Mouse (Mus musculus) thymus, postnatal 36 days (tissue): ENCODE measurements at regions not wholly inside any gene's neighbourhood (a gene's known extent, or its start where the extent isn't known, plus 50 kb on each side); places are given as distances from the start of the nearest gene placed in this dataset.

Experiments
- DNase-seq, 2 experiments: peaks; one replicate each; pipeline ENCODE4 v3.0.0; 2022; ENCODE audit warnings: mixed read lengths in 2 of 2

- no peak for DNase-seq
Observed at GRCm38 (mm10) chr13:16512876-16513275, 501.2 kb downstream of the Inhba start.

GRCm38 (mm10) chr13:16515195-16515594 is 503.5 kb downstream of the Inhba start:
- no peak for DNase-seq

DNA sequence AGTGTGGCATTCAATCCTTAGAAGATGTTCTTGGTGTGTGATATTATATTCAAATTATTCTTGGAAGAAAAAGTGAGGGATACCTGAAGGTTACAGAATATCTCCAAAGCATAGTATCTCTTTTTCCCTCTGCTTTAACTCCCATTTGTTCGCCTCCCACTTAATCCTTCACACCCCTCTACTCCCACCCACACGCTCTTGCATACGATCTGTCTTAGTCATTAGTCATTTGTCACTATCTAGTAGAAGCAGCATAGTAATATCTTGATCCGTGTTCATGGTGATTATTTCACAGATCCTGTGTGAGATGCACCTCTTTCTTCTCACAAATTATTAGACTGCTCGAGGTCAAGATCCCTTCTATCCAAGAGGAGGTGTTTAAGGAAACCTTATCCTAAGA is 517.4 kb downstream of the Inhba start:
- DNase-seq, result no peak

- no peak for DNase-seq
Observed at GRCm38 (mm10) chr13:16543771-16544170, 532.1 kb downstream of the Inhba start.

GRCm38 (mm10) chr13:16550060-16550459 is 538.4 kb downstream of the Inhba start:
- no peak for DNase-seq

DNA sequence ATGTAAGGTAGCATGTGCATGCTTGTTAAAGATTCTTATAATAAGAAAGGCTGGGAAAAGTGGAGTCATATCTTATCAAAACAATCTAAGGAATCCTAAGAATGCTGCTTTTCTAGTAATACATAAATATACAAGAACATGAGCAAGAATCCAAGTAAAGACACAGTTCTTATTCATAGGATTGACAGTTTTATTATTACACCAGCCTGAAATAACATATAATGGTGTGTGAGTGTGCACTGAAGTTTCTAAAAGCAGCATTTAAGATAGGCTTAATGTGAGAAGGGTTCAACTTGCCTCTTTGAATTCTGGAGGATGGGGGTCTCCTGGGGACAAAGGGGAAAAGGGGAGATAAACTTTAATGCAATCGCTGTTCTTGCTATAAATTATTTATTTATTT is 553.3 kb downstream of the Inhba start:
- no peak for DNase-seq

GRCm38 (mm10) chr13:16574069-16574468 is 562.4 kb downstream of the Inhba start:
- DNase-seq, result no peak

DNA sequence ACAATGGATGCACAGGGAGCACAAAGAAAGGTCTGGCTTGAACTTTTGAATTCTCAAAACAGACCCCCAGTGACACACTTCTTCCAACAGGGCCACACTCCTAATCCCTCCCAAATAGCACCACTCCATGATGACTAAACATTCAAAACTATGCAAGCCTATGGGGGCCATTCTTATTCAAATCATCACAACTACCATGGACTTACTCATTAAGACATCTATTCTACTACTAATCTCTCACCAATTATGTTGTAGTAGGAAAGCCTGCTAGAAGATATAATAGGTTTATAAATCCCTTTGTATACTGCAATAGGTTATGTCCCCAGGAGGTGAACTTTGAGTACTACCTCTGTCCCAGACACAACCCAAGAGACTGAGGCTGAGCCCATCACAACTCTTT is 574.6 kb downstream of the Inhba start:
- DNase-seq, result no peak

- DNase-seq, result no peak
Observed at GRCm38 (mm10) chr13:16619755-16620154, 608.1 kb downstream of the Inhba start.

DNA sequence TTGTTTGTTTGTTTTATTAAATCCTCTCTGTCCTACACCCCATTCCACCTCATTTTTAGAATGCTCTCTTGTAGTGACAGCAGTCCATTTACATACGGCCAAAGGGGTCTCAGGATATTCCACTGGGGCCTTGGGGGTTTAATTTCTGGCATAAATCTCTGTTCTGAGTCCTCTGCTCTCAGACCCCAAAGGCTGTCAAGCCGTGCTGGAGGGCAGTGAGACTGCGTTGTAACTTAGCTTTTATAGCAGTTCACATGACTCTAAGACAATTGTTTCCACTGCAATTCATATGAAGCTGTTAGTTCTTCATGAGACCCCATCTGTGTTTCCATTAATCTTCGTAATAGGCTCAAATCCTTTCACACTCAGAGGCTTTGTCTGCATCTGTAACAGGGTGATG is 614.9 kb downstream of the Inhba start:
- no peak for DNase-seq

- DNase-seq, result no peak
Observed at GRCm38 (mm10) chr13:16633445-16634092, 621.9 kb downstream of the Inhba start.

DNA sequence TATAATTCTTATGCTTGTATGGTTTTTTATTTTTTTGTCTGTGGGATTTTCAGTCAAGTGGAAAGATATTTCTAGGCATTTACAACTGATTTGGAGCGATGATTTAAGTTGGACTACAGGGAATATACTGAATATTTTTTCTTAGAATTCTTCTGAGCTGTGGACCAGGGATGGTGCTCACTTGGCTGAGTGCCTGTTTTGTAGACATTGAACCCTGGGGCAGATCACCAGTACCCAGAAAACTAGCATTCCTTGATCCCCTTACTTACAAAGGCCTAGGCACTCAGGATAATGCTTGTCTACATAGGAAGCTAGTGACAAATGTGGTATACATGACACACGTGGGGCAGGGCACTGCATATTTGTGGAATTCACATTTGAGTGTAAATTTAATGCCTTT is 624.6 kb downstream of the Inhba start:
- no peak for DNase-seq

- no peak for DNase-seq
Observed at GRCm38 (mm10) chr13:16641611-16642449, 630.2 kb downstream of the Inhba start.

DNA sequence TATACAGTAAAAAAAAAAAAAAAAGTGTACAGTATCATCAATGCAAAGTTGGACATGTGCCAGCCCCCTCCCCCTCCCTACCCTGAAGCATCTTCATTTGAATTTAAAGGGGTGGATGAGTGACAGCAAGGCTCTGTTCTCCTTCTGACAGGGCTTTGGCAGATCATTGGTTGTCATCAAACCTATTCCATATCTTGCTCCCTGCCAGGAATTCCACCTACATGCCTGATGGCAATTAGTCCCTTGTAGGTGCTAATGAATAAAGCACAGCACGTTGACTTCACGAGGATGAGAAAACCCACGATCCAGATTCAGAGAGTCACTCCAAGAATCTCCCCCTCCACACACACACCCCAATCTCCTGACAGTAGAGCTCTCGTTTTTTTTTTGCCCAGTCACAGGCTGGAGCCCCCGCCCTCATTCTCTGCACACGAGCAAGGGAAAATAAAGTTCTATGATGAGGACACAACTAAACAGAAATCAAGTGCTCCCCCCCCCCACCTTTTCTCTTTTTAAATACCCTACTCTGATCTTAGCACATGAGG is 630.9 kb downstream of the Inhba start:
- DNase-seq, result no peak

DNA sequence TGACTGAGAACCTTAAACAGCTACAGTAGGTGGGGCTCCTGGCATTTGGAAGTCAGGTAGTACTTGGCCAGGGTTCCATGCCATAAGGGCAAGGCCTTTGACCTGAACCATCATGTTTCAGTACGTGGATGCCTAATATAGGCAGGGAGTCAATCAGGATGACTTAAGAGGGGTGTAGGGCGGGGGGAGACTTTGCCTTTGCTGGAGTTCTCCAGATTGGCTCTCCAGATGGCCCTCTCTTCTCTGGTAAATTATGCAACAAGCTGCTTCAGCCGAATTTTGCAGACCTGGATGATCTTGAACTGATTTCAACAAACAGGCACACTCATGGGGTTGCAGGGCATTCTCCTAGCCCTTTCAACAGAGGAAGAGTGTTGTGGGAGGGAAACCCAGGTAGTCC is 633.7 kb downstream of the Inhba start:
- no peak for DNase-seq

DNA sequence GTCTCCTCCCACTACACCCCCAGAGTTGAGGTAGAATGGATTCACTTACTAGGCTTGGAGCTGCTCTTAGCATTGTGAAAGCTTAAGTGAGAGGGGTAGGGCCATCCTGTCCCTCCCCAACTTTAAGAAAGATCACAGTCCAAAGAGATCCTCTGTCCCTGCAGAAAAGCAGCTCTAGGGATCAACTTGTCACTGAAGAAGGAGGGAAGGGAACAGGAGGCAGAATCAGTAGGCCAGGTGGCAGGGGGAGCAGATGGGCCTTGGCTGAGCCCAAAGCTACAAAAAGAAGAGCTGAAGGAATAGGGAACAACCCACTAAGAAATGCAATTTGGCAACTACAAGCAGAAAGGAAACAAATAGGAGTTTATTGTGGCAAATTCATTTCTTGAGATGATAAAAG is 634.4 kb downstream of the Inhba start:
- DNase-seq, result no peak

- no peak for DNase-seq
Observed at GRCm38 (mm10) chr13:16646649-16647048, 635.0 kb downstream of the Inhba start.

DNA sequence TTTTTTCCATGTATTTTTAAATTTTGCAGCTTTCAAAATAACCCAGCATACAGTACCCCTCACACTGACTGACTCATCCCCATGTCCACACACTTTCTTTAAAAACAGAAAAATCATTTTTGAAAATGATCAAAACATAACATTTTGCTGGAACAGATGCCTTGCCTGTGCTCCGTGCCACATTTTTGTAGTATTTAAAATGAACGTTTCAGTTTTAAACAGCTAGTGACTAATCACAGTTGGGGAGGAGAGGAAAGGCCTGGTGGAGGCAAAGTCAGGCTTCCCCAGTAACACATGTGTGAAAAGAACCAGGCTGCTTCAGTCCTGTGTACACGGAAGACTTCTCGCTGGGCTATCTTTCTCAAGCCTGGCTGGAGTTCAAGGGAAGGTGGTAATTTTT is 644.5 kb downstream of the Inhba start:
- DNase-seq, result no peak

- DNase-seq, result no peak
Observed at GRCm38 (mm10) chr13:16659894-16660293, 648.2 kb downstream of the Inhba start.

- DNase-seq, result no peak
Observed at GRCm38 (mm10) chr13:16668652-16669051, 657.0 kb downstream of the Inhba start.

GRCm38 (mm10) chr13:16669281-16669680 is 657.6 kb downstream of the Inhba start:
- DNase-seq, result no peak

DNA sequence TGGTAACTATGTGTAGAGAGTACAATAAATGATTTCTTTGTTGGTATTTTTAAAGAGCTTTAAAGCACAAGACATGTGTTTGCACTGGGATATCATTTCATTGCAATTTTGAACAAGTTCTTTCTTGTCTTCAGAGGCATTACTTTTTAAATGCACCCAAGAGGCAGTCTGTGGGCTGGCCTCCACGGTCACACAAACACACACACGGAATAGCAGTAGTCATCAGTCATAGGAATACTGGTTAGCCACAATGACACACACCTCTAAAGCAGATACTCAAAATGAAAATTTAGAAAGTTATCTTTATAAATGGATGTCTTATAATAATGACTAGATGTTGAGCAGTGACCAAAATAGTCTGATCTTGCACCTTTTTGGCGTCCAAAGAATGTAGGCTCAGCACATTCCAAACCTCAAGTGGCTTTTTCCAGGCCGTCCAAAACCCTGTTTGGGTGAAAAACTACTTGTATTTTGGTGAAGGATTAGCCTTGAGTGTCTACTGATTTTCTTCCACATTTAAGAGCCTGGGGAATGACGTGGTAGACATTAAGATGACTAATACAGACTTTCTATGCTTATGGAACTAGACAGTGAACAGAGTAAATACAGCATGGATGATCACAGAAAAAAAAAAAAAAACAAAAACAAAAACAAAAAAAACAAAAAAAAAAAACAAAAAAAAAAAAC is 658.5 kb downstream of the Inhba start:
- DNase-seq, result no peak

DNA sequence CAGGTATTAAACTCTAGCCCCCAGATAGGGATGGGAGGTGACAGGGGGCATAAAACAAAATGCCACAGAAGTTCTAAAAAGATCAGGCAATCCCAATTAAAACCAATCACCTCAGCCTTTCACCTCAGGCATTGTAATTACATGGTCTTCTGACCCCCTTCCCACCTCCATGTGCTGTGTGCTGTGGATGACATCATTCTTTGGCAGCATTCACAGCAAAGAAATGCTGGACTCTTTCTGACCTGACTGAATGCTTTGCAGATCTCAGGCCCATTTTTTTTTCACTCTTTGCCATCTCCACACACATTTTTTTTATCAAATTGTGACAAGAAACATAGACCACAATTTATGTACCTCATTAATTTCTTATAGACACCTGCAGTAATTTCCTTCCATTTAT is 659.1 kb downstream of the Inhba start:
- DNase-seq, result no peak

GRCm38 (mm10) chr13:16676873-16677272 is 665.2 kb downstream of the Inhba start:
- no peak for DNase-seq
